Mouse (Mus musculus) gastrocnemius, postnatal 14 days (tissue): ENCODE data around the gene Sgsh. TPM values are rescaled to one million over a fixed set of nuclear protein-coding genes. Genes with fewer than 3 reads are reported as not detected.

Experiments
- DNase-seq: peaks from one replicate; pipeline ENCODE4 v3.0.0; 2021; ENCODE audit warnings: mixed read lengths
- intact Hi-C: fragments of 180-260 bp; cut with DNase I; formaldehyde crosslinking; loops from one replicate; pipeline ENCODE4 v1.15.1; 2025; ENCODE audit warnings: low total_unique reads
- total RNA-seq, 2 experiments: library from RNA; stranded (reverse); gene quantifications; 2 replicates each; pipeline ENCODE4 v1.2.3; 2021

The Sgsh gene
- total RNA-seq, 2 experiments from 2014 or later: 3.2 to 4.5 TPM

DNA sequence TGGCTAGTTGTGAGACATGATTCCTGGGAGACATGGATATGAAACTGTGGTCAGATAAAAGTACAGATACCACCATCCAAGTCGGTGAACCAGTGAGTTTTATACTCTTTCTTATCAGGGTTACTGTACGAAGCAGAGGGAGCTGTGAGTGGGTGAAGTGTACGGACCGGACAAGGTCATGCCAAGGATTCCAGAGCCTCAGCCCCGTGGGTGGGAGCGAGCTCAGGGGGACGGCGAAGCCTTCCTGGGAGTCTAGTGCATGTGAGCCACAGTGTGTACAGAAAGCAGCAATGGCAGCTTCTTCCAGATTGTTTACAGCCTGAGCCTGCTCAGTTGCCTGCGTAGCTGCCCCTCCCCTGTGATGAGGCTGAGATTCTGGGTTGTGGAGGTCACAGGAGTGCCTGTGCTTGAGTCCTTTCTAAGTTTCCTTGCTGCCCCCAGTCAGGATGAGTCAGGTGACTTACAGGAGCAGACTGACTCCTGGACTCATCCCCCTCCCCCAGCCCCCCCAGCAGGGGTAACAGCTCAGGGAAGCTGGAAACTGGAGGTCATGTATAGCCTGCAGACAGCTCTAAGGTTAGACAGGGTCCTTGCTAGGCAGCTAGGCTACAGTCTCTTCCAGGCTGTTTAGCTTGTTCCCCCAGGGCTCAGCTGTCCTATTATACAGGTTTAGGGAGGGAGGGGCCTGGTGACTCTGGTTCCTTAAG lies 26.4 kb upstream of the Sgsh start:
- intact Hi-C loops: no loop called here
- DNase-seq: no peak

DNA sequence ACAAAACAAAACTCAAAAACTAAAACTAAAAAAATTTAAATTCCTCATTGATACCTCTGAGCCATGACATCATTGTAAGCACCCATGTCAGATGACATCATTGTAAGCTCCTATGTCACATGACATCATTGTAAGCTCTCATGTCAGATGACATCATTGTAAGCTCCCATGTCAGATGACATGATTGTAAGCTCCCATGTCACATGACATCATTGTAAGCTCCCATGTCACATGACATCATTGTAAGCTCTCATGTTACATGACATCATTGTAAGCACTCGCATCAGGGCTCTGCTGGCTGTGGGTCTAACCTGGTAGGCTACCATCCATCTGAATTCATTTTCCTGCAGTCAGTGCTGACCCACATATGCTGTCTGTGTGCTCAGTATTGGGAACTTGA lies 23.2 kb upstream of the Sgsh start:
- no peak for DNase-seq
- intact Hi-C loops: no loop called here

DNA sequence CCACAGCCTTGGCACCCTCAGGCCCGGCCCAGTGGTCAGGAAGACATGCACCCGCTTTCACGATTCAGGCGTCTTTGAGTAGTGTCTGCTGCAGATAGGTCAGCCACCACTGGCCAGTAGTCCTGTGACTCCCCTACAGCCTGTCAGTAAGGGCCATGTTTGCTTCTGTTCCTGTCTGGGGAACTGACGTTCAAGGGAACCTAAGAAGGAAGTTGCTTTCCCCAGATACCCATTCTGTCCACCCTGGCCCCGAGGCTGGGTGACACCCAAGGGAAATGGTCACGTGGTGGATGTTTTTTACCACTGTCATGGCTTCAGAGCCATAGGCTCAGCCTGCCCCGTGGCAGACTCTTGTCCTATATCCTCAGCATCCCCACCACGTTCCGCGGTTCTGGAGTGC lies 22.0 kb upstream of the Sgsh start:
- no peak for DNase-seq
- intact Hi-C loops: no loop called here

DNA sequence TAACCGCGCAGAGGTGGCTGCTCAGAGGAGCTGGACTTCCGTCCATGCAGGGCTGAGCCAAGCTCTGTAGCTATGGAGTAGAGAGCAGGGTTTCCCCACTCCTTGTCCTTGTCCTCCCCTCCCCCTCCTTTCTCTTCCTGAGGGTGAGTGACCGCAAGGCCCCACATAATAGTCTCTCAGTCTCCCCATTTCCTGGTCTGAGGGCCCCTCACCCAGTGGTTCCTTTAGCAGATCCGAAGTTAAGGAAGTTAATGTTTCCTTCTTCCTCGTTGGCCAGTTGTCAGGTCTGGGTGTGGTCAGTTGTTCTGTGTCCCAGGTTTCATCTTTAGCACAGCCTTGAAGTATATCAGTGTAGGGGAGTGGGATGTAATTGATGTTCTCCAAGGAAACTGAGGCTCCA lies 20.1 kb upstream of the Sgsh start:
- no peak for DNase-seq
- intact Hi-C loops: no loop called here

DNA sequence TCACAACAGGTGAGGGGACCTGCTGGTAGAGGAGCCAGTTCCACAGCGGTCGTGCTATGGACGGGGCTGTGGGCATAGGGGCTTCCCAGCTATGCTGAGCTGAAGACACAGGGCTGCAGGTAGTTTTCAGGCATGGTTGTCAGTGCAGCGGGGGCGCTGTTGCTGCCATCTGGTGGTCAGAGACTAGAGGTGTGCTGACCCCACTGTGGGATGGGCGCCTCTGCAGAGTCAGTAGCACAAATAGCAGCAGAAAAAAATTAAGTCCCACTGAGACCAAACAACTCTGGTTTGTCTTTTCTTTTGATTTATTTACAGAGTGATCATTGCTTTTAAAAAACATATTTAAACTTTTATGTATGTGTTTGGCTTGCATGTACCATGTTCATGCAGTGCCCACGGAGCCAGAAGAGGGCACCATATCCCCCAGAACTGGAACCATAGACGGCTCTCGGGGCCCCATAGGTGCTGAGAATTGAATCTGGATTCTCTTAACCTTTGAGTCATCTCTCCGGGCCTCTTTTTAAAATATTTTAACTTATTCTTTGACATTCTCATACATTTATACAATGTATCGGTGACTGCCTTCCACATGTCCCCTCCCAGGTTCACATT lies 8.3 kb upstream of the Sgsh start:
- DNase-seq: peak; percentile 64
- intact Hi-C loops: no loop called here

DNA sequence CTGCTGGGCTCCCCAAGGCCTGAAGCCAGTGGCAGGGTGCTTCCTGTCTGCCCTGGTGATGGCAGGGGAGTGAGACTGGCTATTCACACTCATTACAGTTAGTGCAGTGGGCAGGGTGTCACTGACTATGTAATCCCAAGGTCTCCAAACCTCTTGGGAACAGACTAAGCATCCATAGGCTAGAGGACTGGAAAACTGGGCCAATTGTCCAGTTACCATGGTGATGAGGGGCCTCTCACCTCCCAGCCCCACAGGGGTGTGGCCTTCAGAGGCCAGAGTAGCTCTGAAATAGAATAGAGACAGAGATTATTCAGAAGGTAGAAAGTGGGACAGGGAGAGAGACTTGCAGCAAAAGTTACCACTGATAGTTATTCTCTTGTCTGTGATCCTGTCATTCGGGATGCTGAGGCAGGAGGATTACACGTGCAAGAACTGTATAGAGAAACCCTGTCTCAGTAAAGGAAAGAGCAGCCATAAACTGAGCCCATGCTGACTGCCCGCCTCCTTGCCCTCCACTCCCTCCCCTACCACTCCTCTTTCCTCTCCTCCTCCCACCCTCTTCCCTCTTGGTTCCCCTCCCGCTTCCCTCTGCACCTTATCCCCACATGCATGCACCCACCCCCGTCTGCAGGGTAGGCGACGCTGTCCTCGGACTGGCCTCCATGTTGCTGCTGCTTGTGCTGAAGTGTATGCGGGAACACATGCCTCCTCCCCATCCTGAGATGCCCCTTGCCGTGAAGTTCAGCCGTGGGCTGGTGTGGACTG lies 7.6 kb upstream of the Sgsh start:
- intact Hi-C loops: no loop called here
- DNase-seq: no peak

DNA sequence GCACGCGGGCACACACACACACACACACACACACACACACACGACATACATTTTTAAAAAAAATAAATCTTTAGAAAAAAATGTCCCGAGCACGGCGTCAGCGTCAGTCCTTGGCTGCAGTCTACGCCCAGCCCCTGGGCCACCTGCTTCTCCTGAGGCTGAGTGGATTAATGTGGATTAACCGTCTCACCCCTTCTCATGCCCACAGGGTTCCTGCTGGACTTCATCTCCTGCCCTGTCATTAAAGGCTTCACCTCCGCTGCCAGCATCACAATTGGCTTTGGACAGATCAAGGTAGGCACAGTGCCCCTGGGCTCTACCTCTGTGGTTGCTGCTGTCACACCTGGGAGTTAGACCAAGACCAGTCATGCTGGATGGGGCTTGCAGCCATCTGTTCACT lies 3.8 kb upstream of the Sgsh start:
- no peak for DNase-seq
- intact Hi-C loops: loop anchor here (10.0 kb wide), 1 partner anchor 54 kb away; the partner anchor contains the start of genes Card14 and Eif4a3

DNA sequence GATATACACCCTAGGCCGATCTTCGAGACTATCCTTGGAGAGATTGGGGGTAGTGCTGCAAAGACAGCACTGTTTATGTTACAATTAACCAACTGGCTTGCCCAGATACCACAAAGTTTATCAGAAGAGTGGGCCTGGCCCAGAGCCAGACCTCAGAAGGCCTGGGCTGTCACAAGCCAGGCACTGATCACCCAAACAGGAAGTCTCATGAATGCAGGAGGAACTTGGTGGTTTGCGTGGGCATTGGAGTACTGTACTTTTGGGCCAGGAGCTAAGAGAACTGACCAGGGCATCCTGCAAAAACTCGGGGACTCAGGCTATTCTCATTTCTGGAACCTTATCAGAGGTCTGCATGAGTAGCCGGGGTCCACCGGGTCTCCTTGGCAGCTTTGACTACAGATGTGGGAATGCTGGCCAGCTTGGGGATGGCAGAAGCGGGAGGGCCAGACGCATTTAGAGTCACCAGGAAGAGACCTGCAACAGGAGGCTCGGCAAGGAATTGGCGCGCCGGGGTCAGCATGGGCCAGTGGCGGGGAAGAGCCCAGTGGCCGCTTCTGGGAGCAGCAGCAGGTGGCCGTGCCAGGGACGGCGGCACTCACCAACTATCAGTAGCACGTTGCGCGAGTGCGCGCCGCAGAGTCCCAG lies 416 bp downstream of the Sgsh start:
- DNase-seq: peak; percentile 43
- intact Hi-C loops: loop anchor here (10.0 kb wide), 1 partner anchor 50 kb away; the partner anchor contains the start of genes Card14 and Eif4a3

DNA sequence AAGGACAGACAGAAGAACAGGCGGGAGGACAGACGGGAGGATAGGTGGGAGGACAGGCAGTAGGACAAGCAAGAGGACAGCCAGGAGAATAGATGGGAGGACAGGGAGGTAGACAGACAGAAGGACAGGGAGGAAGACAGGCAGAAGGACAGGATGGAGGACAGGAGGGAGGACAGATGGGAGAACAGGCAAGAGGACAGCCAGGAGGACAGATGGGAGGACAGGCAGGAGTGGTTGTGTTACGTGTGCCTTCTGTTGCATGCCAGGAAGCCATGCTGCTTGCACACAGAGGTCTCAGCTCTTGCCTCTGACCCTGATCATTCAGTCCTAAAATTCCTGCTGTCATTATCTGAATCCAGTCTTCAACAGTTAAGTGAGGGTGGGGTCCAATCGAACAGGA lies 1.4 kb downstream of the Sgsh start:
- intact Hi-C loops: loop anchor here (10.0 kb wide), 1 partner anchor 49 kb away; the partner anchor contains the start of genes Card14 and Eif4a3
- DNase-seq: no peak

DNA sequence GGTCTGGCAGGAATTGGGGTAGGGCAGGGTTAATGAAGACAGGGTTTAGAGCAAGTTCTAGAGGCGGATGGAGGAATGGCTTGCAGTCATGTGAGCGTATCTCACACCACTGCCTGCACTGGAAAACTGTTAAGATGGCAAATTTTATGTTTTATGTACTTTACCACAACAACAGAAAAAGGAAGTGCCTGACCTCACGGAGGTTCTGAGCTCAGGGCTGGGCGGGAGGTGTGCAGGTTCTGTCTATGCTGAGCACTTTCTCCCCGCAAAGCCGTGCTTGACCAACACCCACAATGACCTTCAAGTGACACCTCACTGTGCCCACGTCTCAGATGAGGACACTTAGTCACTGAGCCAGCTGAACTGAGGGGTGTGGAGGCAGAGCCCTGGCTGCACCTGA lies 3.2 kb downstream of the Sgsh start:
- intact Hi-C loops: loop anchor here (10.0 kb wide), 1 partner anchor 47 kb away; the partner anchor contains the start of genes Card14 and Eif4a3

DNA sequence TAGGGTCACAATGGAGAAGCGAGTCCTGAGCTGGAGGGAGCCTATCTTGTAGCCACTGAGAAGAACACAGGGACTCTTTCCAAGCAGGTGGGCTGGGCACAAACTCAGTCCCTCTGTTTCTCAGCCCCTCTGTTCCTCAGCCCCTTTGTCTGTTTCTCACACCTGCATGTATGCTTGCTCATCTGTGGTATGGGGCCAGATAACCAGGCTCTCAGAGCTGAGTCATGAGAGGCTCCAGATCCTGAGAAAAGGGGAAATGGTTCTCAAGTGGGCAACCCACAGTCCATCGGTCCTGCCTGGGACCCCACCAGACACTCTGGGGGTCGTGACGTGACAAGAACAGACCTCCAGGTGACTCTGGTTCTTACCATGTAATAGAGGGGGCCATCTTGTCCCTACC lies 8.2 kb downstream of the Sgsh start:
- intact Hi-C loops: no loop called here
- DNase-seq: no peak

More for the DNA sequence above, 3.2 kb downstream of the Sgsh start:
- no peak for DNase-seq

DNA sequence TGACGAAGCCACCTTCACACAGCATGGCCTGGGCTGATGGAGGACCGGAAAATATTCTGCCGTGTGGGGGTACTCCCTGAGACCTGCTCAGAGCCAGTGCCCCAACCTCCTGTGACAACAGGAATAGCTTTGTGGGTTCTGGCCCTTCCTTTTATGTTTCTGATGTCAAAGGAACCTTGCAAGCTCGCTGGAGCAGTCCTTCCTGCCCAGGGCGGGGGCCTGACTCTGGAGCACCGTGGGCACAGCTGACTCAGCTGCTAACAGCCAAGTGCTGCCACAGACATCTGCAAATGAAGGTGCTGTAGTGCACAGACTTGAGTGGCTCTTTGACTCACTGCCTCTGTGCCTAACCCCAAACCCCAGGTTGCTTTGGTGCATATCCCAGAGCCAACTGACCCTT lies 10.5 kb downstream of the Sgsh start:
- intact Hi-C loops: no loop called here
- no peak for DNase-seq

DNA sequence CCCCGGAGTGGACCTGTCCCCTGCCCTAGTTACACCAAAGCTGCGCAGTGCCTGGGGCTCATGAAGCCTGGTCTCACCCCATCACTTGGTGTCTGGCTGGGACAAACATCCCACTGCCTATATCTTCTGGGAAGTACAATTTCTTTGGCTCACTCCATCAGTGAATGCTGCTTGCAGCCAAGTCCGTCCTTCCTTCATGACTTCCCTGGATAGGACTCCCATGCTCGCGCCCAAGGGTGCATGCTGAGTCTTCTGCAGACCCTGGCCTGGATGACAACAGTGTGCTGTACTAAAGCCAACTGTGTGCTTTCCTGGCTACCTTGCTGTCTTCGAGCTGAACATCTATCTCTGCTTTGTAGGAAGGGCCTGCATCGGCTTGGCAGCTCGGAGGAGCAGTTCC lies 11.2 kb downstream of the Sgsh start:
- no peak for DNase-seq

DNA sequence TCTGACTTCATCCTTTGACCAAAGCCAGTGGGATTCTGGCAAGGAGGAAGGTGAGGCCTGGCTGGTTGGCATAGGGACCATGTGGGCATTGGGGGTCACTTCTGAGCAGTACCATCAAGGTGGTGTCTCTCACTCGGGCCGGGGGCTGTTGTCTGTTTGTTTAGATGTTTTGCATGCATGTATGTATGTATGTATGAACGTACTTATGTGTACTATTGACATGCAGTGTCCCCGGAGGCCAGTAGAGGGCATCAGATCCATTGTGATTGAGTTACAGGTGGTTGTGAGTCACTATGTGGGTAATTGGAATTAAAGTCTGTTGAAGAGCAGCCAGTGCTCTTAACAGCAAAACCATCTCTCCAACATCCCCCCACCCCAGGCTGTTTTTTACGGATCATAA lies 15.7 kb downstream of the Sgsh start:
- intact Hi-C loops: no loop called here
- DNase-seq: peak; percentile 56

More for the DNA sequence above, 11.2 kb downstream of the Sgsh start:
- intact Hi-C loops: no loop called here

DNA sequence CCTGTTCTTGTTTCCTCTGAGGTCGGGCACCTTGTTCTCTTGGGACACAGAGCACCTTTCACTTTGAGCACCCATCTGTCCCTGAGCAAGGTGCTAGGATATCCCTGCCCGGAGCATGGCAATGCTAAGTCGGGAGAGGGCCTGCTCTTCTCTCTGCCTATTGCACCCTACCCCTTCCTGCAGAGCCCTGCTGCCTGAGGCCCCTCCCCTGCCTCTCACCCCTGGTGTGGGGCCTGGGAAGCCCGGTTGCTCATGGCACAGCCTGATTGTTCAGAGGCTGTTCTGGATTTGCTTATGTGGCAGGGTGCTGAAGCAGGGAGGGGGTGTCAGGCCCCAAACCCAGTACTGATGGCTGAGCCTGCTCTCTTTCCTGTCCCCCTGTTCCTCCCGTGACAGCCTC lies 16.2 kb downstream of the Sgsh start:
- intact Hi-C loops: no loop called here

DNA sequence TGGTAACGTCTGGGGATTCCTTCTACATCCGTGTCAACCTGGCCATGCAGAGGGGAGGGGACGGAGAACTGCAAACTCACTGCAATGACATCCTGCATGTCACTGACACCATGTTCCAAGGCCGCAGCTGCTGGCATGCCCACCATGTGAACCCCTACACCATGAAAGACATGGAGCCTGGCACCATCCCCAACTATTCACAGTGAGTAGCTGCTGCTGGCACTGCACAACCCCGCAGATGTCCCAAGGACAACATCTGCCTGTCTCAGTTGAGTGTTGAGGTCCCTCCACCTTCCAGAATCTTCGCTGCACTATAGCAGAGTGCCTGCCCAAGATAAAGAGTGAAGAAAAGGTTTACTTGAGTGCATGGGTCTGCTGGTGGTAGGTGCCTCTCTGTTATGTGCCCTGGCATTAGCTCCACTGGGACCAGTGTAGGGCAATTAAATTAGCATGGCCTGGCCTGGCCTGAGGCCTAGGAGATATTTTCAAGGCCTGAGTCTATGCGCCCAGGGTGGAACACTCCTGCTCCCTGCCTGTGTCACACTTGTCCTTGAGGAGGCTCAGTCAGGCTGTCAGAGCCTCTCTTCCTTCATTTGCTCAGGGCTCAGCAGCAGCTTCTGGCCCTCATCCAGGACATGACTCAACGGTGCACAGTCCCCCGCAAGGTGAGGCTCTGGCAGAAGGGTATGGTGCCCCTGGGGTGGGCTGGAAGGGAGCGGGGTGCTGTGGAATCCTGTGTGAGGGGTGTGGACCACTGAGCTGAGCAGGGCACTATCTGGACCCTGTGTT lies 16.9 kb downstream of the Sgsh start:
- no peak for DNase-seq
- intact Hi-C loops: no loop called here

More for the DNA sequence above, 16.2 kb downstream of the Sgsh start:
- DNase-seq: no peak

DNA sequence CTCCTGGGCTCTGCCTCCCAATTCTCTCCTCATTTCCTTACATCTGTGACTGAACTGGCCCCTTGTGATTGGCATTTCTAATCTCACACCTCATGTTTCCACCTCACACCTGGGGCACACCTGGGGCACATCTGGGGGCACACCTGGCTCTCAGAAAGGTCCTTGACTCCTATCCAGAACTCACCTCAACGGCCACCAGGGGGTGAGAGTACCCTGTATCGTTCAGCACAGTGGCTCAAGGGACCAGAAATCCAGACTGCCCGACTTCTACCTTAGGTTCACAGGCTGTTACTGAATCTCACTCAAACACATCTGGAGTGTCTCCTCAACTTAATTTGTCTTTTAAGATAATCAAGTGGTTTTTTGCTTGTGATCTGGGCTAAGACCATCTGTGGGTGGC lies 23.4 kb downstream of the Sgsh start:
- no peak for DNase-seq
- intact Hi-C loops: no loop called here

DNA sequence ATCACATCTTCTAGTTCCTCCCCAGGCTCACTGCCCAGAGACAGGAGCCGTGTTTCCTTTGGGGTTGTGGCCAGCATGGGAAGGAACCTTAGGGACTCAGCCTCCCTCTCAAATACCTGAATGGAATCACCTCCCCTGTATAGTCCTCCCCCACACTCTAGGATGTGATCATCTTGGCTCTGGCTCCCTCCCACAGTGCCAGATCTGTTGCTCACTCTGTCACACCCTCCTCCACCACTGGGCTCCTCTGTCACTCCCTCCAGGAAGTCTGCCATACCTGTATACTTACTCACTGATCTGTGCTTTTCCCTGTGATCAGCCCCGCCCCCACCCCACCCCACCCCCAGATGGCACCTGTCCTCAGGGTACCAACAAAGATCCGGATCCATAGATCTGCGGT lies 24.7 kb downstream of the Sgsh start:
- DNase-seq: no peak
- intact Hi-C loops: no loop called here

DNA sequence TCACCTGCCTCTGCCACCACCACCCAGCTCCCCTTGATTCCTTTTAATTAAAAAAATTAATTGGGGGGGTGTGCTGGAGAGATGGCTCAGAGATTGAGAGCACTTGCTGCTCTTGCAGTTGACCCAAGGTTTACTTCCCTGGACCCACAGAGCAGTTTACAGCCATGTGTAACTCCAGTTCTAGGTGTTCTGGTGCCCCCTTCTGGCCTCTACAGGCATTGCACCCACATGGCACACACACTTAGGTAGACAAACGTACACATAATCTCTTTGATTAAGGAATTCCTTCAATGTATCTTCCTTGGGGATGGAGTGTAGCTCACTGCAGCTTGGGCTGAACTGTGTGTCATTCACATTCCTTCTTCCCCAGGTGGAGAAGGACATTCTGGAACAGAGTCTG lies 30.3 kb downstream of the Sgsh start:
- DNase-seq: no peak
- intact Hi-C loops: no loop called here
